Mouse (Mus musculus) forebrain, postnatal 0 days (tissue): ENCODE measurements at regions not wholly inside any gene's neighbourhood (a gene's known extent, or its start where the extent isn't known, plus 50 kb on each side); places are given as distances from the start of the nearest gene placed in this dataset.

ENCODE experiments used
- ATAC-seq: fragments of 200-750 bp; cut with Nextera tagmentation; 2 replicates; pipeline ENCODE4 v1.8.0; 2017; ENCODE audit warnings: mild to moderate bottlenecking, moderate library complexity
- DNase-seq: peaks from one replicate; pipeline ENCODE4 v3.0.0-alpha.2; 2015
- H3K27ac ChIP-seq: fragments of 300-500 bp; sonication (generic); 2 replicates; pipeline ENCODE4 v1.5.1; 2014; ENCODE audit warnings: low read depth, mild to moderate bottlenecking, antibody characterized with exemption, low read length, moderate library complexity, mixed read lengths
- H3K27me3 ChIP-seq: fragments of 300-500 bp; sonication (generic); 2 replicates; pipeline ENCODE4 v1.6.1; 2014; ENCODE audit warnings: mild to moderate bottlenecking, low read length, mixed read lengths; ENCODE audit not compliant: insufficient read depth
- H3K36me3 ChIP-seq: fragments of 300-500 bp; sonication (generic); 2 replicates; pipeline ENCODE4 v1.6.1; 2014; ENCODE audit warnings: mild to moderate bottlenecking, moderate library complexity; ENCODE audit not compliant: insufficient read depth
- H3K4me1 ChIP-seq: fragments of 300-500 bp; sonication (generic); 2 replicates; pipeline ENCODE4 v1.6.1; 2014; ENCODE audit warnings: antibody characterized with exemption; ENCODE audit not compliant: insufficient read depth
- H3K4me2 ChIP-seq: fragments of 300-500 bp; sonication (generic); 2 replicates; pipeline ENCODE4 v1.6.1; 2014; ENCODE audit warnings: low read depth, mild to moderate bottlenecking, moderate library complexity
- H3K4me3 ChIP-seq: fragments of 300-500 bp; sonication (generic); 2 replicates; pipeline ENCODE4 v1.5.1; 2014; ENCODE audit warnings: low read depth, low read length, mixed read lengths
- H3K9ac ChIP-seq: fragments of 300-500 bp; sonication (generic); 2 replicates; pipeline ENCODE4 v1.6.1; 2014; ENCODE audit warnings: mild to moderate bottlenecking
- H3K9me3 ChIP-seq: fragments of 300-500 bp; sonication (generic); 2 replicates; pipeline ENCODE4 v1.6.1; 2016; ENCODE audit warnings: low read length
- CTCF ChIP-seq: sonication (generic); IDR thresholded peaks from 2 replicates; pipeline ENCODE4 v1.5.1; 2016; ENCODE audit warnings: antibody characterized with exemption, control low read depth, low read depth
- WGBS: fragments of 180-500 bp; shearing (Covaris S2); extraction: QIAGEN DNeasy Blood & Tissue Kit; methylation state at CpG from one replicate; pipeline ENCODE4 v1.1.7; 2014; 5-methylcytosine and 5-hydroxymethylcytosine counted together

- no peak for TF ChIP-seq CTCF
- Histone ChIP-seq H3K27ac (no peak overlapping the region), H3K36me3 (no peaks in the 10 kb centered on the region), H3K9me3 (no peaks in the 10 kb centered on the region), H3K4me1 (no peaks in the 10 kb centered on the region), H3K4me3 (no peak overlapping the region), H3K27me3 (no peaks in the 10 kb centered on the region), H3K9ac (no peak overlapping the region), H3K4me2 (no peak overlapping the region)
- WGBS, result 91% methylated on average over 5 of the region's 5 CpGs
- DNase-seq, result no peak
- no peak for ATAC-seq
These were observed 464.5 kb upstream of the Ptger4 start for GRCm38 (mm10) chr15:5708454-5708853.

GRCm38 (mm10) chr15:5740658-5741057 lies 496.7 kb upstream of the Ptger4 start:
- 20% methylated on average over 1 of the region's 1 CpGs for WGBS

GRCm38 (mm10) chr15:5743893-5744292 lies 499.9 kb upstream of the Ptger4 start:
- ATAC-seq, result no peak
- Histone ChIP-seq H3K27me3 (no peaks in the 10 kb centered on the region), H3K9me3 (no peaks in the 10 kb centered on the region), H3K9ac (no peak overlapping the region), H3K4me1 (no peaks in the 10 kb centered on the region), H3K4me2 (no peak overlapping the region), H3K36me3 (no peaks in the 10 kb centered on the region), H3K4me3 (no peak overlapping the region), H3K27ac (no peak overlapping the region)
- DNase-seq, result no peak
- no peak for TF ChIP-seq CTCF
- WGBS, result 91% methylated on average over 5 of the region's 5 CpGs

More at GRCm38 (mm10) chr15:5740658-5741057, 496.7 kb upstream of the Ptger4 start:
- H3K36me3 ChIP-seq, result no peaks in the 10 kb centered on the region
- H3K27ac ChIP-seq, result no peak overlapping the region
- DNase-seq, result peak; percentile 19
- H3K9me3 ChIP-seq, result no peaks in the 10 kb centered on the region
- no peaks in the 10 kb centered on the region for H3K27me3 ChIP-seq
- ATAC-seq, result peak; percentile 94
- no peak overlapping the region for H3K4me3 ChIP-seq
- no peak for TF ChIP-seq CTCF
- H3K4me1 ChIP-seq, result no peaks in the 10 kb centered on the region
- H3K9ac ChIP-seq, result no peak overlapping the region
- no peak overlapping the region for H3K4me2 ChIP-seq

GRCm38 (mm10) chr15:5758690-5759089 lies 514.7 kb upstream of the Ptger4 start:
- no peak for TF ChIP-seq CTCF
- Histone ChIP-seq H3K9me3 (no peaks in the 10 kb centered on the region), H3K4me3 (no peak overlapping the region), H3K4me1 (no peaks in the 10 kb centered on the region), H3K9ac (no peak overlapping the region), H3K36me3 (no peaks in the 10 kb centered on the region), H3K27ac (no peak overlapping the region), H3K4me2 (no peak overlapping the region), H3K27me3 (no peaks in the 10 kb centered on the region)
- WGBS, result 92% methylated on average over 2 of the region's 2 CpGs
- DNase-seq (no peak), ATAC-seq (no peak)

- no peaks in the 10 kb centered on the region for H3K4me1 ChIP-seq
- H3K4me2 ChIP-seq, result no peak overlapping the region
- H3K9ac ChIP-seq, result no peak overlapping the region
- no peaks in the 10 kb centered on the region for H3K9me3 ChIP-seq
- H3K4me3 ChIP-seq, result no peak overlapping the region
- TF ChIP-seq CTCF, result no peak
- H3K27me3 ChIP-seq, result no peaks in the 10 kb centered on the region
- DNase-seq (no peak), ATAC-seq (no peak)
- H3K27ac ChIP-seq, result no peak overlapping the region
- WGBS, result 88% methylated on average over 4 of the region's 4 CpGs
- no peaks in the 10 kb centered on the region for H3K36me3 ChIP-seq
These were observed 518.2 kb upstream of the Ptger4 start for GRCm38 (mm10) chr15:5762216-5762615.

- no peak for TF ChIP-seq CTCF
- H3K4me2 ChIP-seq, result no peak overlapping the region
- no peak overlapping the region for H3K9ac ChIP-seq
- no peak for ATAC-seq
- H3K27ac ChIP-seq, result no peak overlapping the region
- no peaks in the 10 kb centered on the region for H3K9me3 ChIP-seq
- no peaks in the 10 kb centered on the region for H3K4me1 ChIP-seq
- no peaks in the 10 kb centered on the region for H3K36me3 ChIP-seq
- H3K27me3 ChIP-seq, result no peaks in the 10 kb centered on the region
- no peak for DNase-seq
- WGBS, result 81% methylated on average over 4 of the region's 4 CpGs
- no peak overlapping the region for H3K4me3 ChIP-seq
These were observed 522.5 kb upstream of the Dab2 start for GRCm38 (mm10) chr15:5777074-5777473.

GRCm38 (mm10) chr15:5799917-5800316 lies 499.7 kb upstream of the Dab2 start:
- Histone ChIP-seq H3K9ac (no peak overlapping the region), H3K9me3 (no peaks in the 10 kb centered on the region), H3K27ac (no peak overlapping the region), H3K4me2 (no peak overlapping the region), H3K4me1 (no peaks in the 10 kb centered on the region), H3K27me3 (no peaks in the 10 kb centered on the region), H3K36me3 (no peaks in the 10 kb centered on the region), H3K4me3 (no peak overlapping the region)
- no peak for TF ChIP-seq CTCF
- ATAC-seq, result no peak
- no peak for DNase-seq
- WGBS, result 92% methylated on average over 3 of the region's 3 CpGs

- H3K4me1 ChIP-seq, result no peaks in the 10 kb centered on the region
- no peaks in the 10 kb centered on the region for H3K27me3 ChIP-seq
- no peak overlapping the region for H3K9ac ChIP-seq
- no peaks in the 10 kb centered on the region for H3K36me3 ChIP-seq
- no peaks in the 10 kb centered on the region for H3K9me3 ChIP-seq
- TF ChIP-seq CTCF, result no peak
- DNase-seq (no peak), ATAC-seq (no peak)
- no peak overlapping the region for H3K4me3 ChIP-seq
- no peak overlapping the region for H3K4me2 ChIP-seq
- no peak overlapping the region for H3K27ac ChIP-seq
- 87% methylated on average over 9 of the region's 9 CpGs for WGBS
These were observed 488.3 kb upstream of the Dab2 start for GRCm38 (mm10) chr15:5811154-5811732.
